In the genomic region with DNA sequence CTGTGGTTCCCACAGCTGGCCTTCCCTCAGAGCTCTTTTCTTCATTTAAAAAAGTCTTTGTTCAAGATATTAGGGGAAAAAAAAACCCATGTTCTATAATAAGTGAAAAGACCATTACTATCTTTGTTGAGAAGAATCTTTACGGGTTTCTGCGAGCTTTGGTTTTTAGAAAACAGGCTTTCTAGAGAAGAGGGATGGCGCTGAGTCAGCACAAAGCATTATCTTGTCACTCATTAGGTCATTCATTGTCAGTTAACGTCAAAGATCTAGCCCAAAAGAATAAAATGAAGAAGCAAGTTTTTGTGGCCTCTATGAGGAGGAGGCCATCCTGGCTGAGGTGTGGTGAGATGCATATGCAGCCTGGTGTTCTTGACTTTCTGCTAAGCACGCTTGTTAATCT, we compare ENCODE assay signal across 17 mouse cellular contexts.
"Had no signal": no experiment of that assay in that cellular context is flagged by ENCODE, and none has a peak within 500 bp of the region (broad histone marks: within the 10 kb centered on the region; RNA-seq: fewer than 3 reads in every experiment).

No protein-coding gene starts in this region.

- H3K27ac ChIP-seq: midbrain, embryonic 10.5 days; midbrain, embryonic 12.5 days; neural tube, embryonic 13.5 days; neural tube, embryonic 15.5 days; stomach, embryonic 15.5 days; stomach, postnatal 0 days had no signal

- H3K36me3 ChIP-seq: midbrain, embryonic 10.5 days; midbrain, embryonic 12.5 days; neural tube, embryonic 13.5 days; neural tube, embryonic 15.5 days; stomach, embryonic 15.5 days had no signal

- H3K27me3 ChIP-seq: midbrain, embryonic 12.5 days; neural tube, embryonic 13.5 days; neural tube, embryonic 15.5 days; stomach, embryonic 15.5 days had no signal

- H3K4me2 ChIP-seq: lung, embryonic 14.5 days; midbrain, embryonic 12.5 days; neural tube, embryonic 13.5 days; neural tube, embryonic 15.5 days; stomach, embryonic 15.5 days had no signal

- ATAC-seq: midbrain, embryonic 16.5 days had no signal

- H3K9ac ChIP-seq: lung, embryonic 14.5 days; midbrain, embryonic 12.5 days; neural tube, embryonic 13.5 days; neural tube, embryonic 15.5 days; stomach, embryonic 15.5 days had no signal

- H3K4me3 ChIP-seq: midbrain, embryonic 10.5 days; midbrain, embryonic 12.5 days; myocyte; neural tube, embryonic 13.5 days; neural tube, embryonic 15.5 days; stomach, embryonic 15.5 days had no signal

- DNase-seq: lung, adult 18-20 months; lung, embryonic 14.5 days; lung, postnatal 10 days; lung, postnatal 4 days; midbrain, embryonic 14.5 days; right cerebral cortex, postnatal 14 days; thymus, adult 2 months; thymus, postnatal 25 days; thymus, postnatal 4 days had no signal

- H3K9me3 ChIP-seq: midbrain, embryonic 10.5 days; midbrain, embryonic 12.5 days; neural tube, embryonic 13.5 days; neural tube, embryonic 15.5 days; stomach, embryonic 15.5 days had no signal
